Mouse (Mus musculus): ENCODE results near the gene Slc22a14. TPM values are rescaled to one million over a fixed set of nuclear protein-coding genes. Genes with fewer than 3 reads are reported as not detected.

Gene Slc22a14
- total and polyA plus RNA-seq, 3 experiments: not detected

- no peak for TF ChIP-seq USF2 (IDR thresholded peaks at IDR 0.05; ENCODE audit: borderline replicate concordance in 1 of 2, insufficient read depth in 1 of 2, low read depth in 1 of 2, low read length in 2 of 2)
- no peak for TF ChIP-seq ZKSCAN1 (IDR thresholded peaks at IDR 0.05; ENCODE audit: low read depth, low read length)
- TF ChIP-seq TCF12 (IDR thresholded peaks at IDR 0.05; ENCODE audit: low read depth, low read length): 0 out of 2 replicates have a peak, but pooled peaks have one; percentile 34
- no peak for TF ChIP-seq UBTF (IDR thresholded peaks at IDR 0.05; ENCODE audit: borderline replicate concordance, insufficient read depth, low read depth, low read length)
- peak; percentile 85 for TF ChIP-seq MAX (IDR thresholded peaks at IDR 0.05; ENCODE audit: low read length)
- TF ChIP-seq RAD21 (IDR thresholded peaks at IDR 0.05; ENCODE audit: low read depth, low read length): peak; percentile 34
- no peak for TF ChIP-seq TAL1 (IDR thresholded peaks at IDR 0.05; ENCODE audit: low read length)
- peak; percentile 52 to 81 (median 76); a peak in 5 of 6 replicates for TF ChIP-seq CTCF (IDR thresholded peaks at IDR 0.05 in 2 of 3, conservative IDR thresholded peaks at IDR 0.05 in 1 of 3; ENCODE audit: control insufficient read depth in 1 of 3, insufficient read depth in 1 of 3, low read depth in 2 of 3, low read length in 3 of 3, poor library complexity in 1 of 3, severe bottlenecking in 1 of 3)
- no peak for TF ChIP-seq E2F4 (IDR thresholded peaks at IDR 0.05; ENCODE audit: borderline replicate concordance, low read depth, low read length)
- TF ChIP-seq MXI1 (IDR thresholded peaks at IDR 0.05; ENCODE audit: low read depth, low read length): peak; percentile 88
- peak; percentile 72 for TF ChIP-seq NELFE (IDR thresholded peaks at IDR 0.05; ENCODE audit: low read depth, low read length)
- peak; percentile 27; the same call in 1 of the 2 replicates for TF ChIP-seq BHLHE40 (IDR thresholded peaks at IDR 0.05; ENCODE audit: borderline replicate concordance, low read depth, low read length)
- TF ChIP-seq MAZ (IDR thresholded peaks at IDR 0.05; ENCODE audit: low read depth, low read length): peak; percentile 52; the same call in 1 of the 2 replicates
- TF ChIP-seq USF1 (IDR thresholded peaks at IDR 0.05; ENCODE audit: low read depth, low read length): peak; percentile 82
- 0 out of 2 replicates have a peak, but pooled peaks have one; percentile 26 for TF ChIP-seq NRF1 (IDR thresholded peaks at IDR 0.05; ENCODE audit: insufficient read depth, low read depth, low read length, poor library complexity, severe bottlenecking)
- TF ChIP-seq ZC3H11A (IDR thresholded peaks at IDR 0.05; ENCODE audit: low read depth, low read length): peak; percentile 42
- TF ChIP-seq JUND (IDR thresholded peaks at IDR 0.05; ENCODE audit: low read depth, low read length): no peak
- TF ChIP-seq MYB (IDR thresholded peaks at IDR 0.05; ENCODE audit: low read depth, low read length): no peak
- peak; percentile 66 for TF ChIP-seq SMC3 (IDR thresholded peaks at IDR 0.05; ENCODE audit: low read depth, low read length)
- no peak for TF ChIP-seq ETS1 (IDR thresholded peaks at IDR 0.05; ENCODE audit: low read depth, low read length)
- peak; percentile 77 for TF ChIP-seq MYC (IDR thresholded peaks at IDR 0.05; ENCODE audit: low read depth, low read length)
- TF ChIP-seq ZMIZ1 (IDR thresholded peaks at IDR 0.05; ENCODE audit: low read depth, low read length): no peak
- peak; percentile 60 to 81 for TF ChIP-seq POLR2A (IDR thresholded peaks at IDR 0.05; ENCODE audit: control insufficient read depth in 1 of 2, insufficient read depth in 1 of 2, low read depth in 1 of 2, low read length in 2 of 2, poor library complexity in 1 of 2)
- no peak for TF ChIP-seq GATA1 (IDR thresholded peaks at IDR 0.05; ENCODE audit: low read depth, low read length)
- no peak for TF ChIP-seq CHD2 (IDR thresholded peaks at IDR 0.05; ENCODE audit: low read length)
- peak; percentile 35; the same call in 1 of the 2 replicates for TF ChIP-seq HCFC1 (IDR thresholded peaks at IDR 0.05; ENCODE audit: low read depth, low read length)
- TF ChIP-seq MAFK (IDR thresholded peaks at IDR 0.05; ENCODE audit: borderline replicate concordance, low read depth, low read length): no peak
- no peak for TF ChIP-seq KAT2A (conservative IDR thresholded peaks at IDR 0.05; ENCODE audit: low read depth, low read length)
- peak; percentile 78 for TF ChIP-seq SIN3A (IDR thresholded peaks at IDR 0.05; ENCODE audit: low read length)
- TF ChIP-seq EP300 (IDR thresholded peaks at IDR 0.05; ENCODE audit: low read depth in 1 of 2, low read length in 2 of 2): no peak
- H3K9ac ChIP-seq (ENCODE audit: control insufficient read depth, low read depth, low read length, poor library complexity, severe bottlenecking): peak within 1 kb of the TSS; percentile 87
- H3K4me1 ChIP-seq (ENCODE audit: control insufficient read depth in 1 of 2, insufficient read depth in 2 of 2, low read length in 2 of 2): peaks cover 0 to 10% of the 10 kb centered on the region in 2 experiments; a peak in 1 of 4 replicates
- no peaks in the 10 kb centered on the region for H3K27me3 ChIP-seq (ENCODE audit: control insufficient read depth in 1 of 2, insufficient read depth in 2 of 2, low read length in 2 of 2)
- DNase-seq (ENCODE audit: low read depth, low spot score): peak; percentile 93
- peaks cover 5% of the 10 kb centered on the region; the same call in 1 of the 2 replicates for H3K79me2 ChIP-seq (ENCODE audit: control insufficient read depth, insufficient read depth, low read length, poor library complexity)
- no peaks in the 10 kb centered on the region for H3K36me3 ChIP-seq (ENCODE audit: control insufficient read depth in 1 of 2, insufficient read depth in 2 of 2, low read length in 2 of 2)
- peak within 1 kb of the TSS; percentile 66 to 93 for H3K4me3 ChIP-seq (ENCODE audit: control insufficient read depth in 1 of 2, insufficient read depth in 1 of 2, low read depth in 2 of 2, low read length in 2 of 2)
- H3K9me3 ChIP-seq (replicated peaks; ENCODE audit: insufficient read depth, low read length): no peaks in the 10 kb centered on the region
- no peak within 1 kb of the TSS for H3K27ac ChIP-seq (ENCODE audit: control insufficient read depth, low read depth, low read length)
These were observed 7.9 kb downstream of the Slc22a14 start, which contains the start of gene Xylb for GRCm38 (mm10) chr9:119357331-119358057. Xylb (plus strand) TSS chr9:119357381.
